Mouse (Mus musculus) liver, embryonic 13.5 days (tissue): ENCODE data around the gene Pno1. TPM values are rescaled to one million over a fixed set of nuclear protein-coding genes. Genes with fewer than 3 reads are reported as not detected.

Source experiments
- ATAC-seq: fragments of 200-750 bp; cut with Nextera tagmentation; 2 replicates; pipeline ENCODE4 v1.8.0; 2017; ENCODE audit warnings: low read depth, mild to moderate bottlenecking, moderate number of reproducible peaks, moderate library complexity
- DNase-seq: peaks from one replicate; pipeline ENCODE4 v3.0.0; 2022
- H3K27ac ChIP-seq: fragments of 300-500 bp; sonication (generic); 2 replicates; pipeline ENCODE4 v1.5.1; 2015; ENCODE audit warnings: moderate library complexity, mild to moderate bottlenecking, inconsistent platforms
- H3K27me3 ChIP-seq: fragments of 300-500 bp; sonication (generic); 2 replicates; pipeline ENCODE4 v1.6.1; 2015; ENCODE audit warnings: mild to moderate bottlenecking, inconsistent platforms
- H3K36me3 ChIP-seq: fragments of 300-500 bp; sonication (generic); 2 replicates; pipeline ENCODE4 v1.6.1; 2015; ENCODE audit warnings: mild to moderate bottlenecking, inconsistent platforms
- H3K4me1 ChIP-seq: fragments of 300-500 bp; sonication (generic); replicated peaks from 2 replicates; pipeline ENCODE4 v1.6.1; 2015; ENCODE audit warnings: inconsistent platforms
- H3K4me2 ChIP-seq: fragments of 300-500 bp; sonication (generic); 2 replicates; pipeline ENCODE4 v1.6.1; 2015; ENCODE audit warnings: inconsistent platforms, mild to moderate bottlenecking, moderate library complexity
- H3K4me3 ChIP-seq: fragments of 300-500 bp; sonication (generic); replicated peaks from 2 replicates; pipeline ENCODE4 v1.5.1; 2015; ENCODE audit warnings: mild to moderate bottlenecking, inconsistent platforms
- H3K9ac ChIP-seq: fragments of 300-500 bp; sonication (generic); 2 replicates; pipeline ENCODE4 v1.6.1; 2015; ENCODE audit warnings: mild to moderate bottlenecking, inconsistent platforms
- H3K9me3 ChIP-seq: fragments of 300-500 bp; sonication (generic); replicated peaks from 2 replicates; pipeline ENCODE4 v1.6.1; 2016; ENCODE audit warnings: inconsistent platforms
- WGBS: fragments of 180-500 bp; shearing (Covaris S2); methylation state at CpG from one replicate; pipeline ENCODE4 v1.1.7; 2015; ENCODE audit not compliant: insufficient replicate concordance; 5-methylcytosine and 5-hydroxymethylcytosine counted together
- polyA plus RNA-seq: library from polyadenylated mRNA; unstranded; fragments of >200 nt; fragmentation: Nextera tagmentation; extraction: Ambion mirVana; gene quantifications from 2 replicates; pipeline ENCODE4 v1.2.1, GENCODE M21; 2015

The Pno1 gene
- polyA plus RNA-seq, 1 experiment from 2014 or later: 68.0 TPM

DNA sequence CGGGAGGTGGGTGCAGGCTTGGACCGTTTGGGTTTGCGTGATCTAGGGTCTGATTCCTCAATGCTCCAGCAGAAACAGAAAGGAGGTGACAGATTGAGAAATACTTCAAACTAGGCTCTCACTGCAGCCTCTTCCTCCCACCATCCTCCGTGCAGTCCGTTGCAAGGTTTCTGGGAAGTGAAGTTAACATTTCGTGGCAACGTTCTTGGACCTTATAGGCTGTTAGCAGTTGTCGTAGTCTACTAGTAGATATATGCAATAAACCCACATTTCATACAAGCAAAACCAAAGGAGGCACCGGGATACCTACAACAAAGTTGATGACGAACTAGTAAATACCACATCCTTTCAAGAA is 750 bp upstream of the Pno1 start:
- H3K27me3 ChIP-seq: no peaks in the 10 kb centered on the region
- ATAC-seq (no peak), DNase-seq (no peak)
- H3K9me3 ChIP-seq: no peaks in the 10 kb centered on the region
- peak overlapping the region; percentile 62 for H3K27ac ChIP-seq
- under 1% methylated on average over 10 of the region's 10 CpGs for WGBS
- peak overlapping the region; percentile 87 for H3K4me2 ChIP-seq
- H3K4me3 ChIP-seq: peak overlapping the region; percentile 93
- H3K4me1 ChIP-seq: peaks cover 32% of the 10 kb centered on the region
- peaks cover 23% of the 10 kb centered on the region for H3K36me3 ChIP-seq
- peak overlapping the region; percentile 87 for H3K9ac ChIP-seq

- 80% methylated on average over 6 of the region's 6 CpGs for WGBS
- no peak for DNase-seq
- Histone ChIP-seq H3K9me3 (no peaks in the 10 kb centered on the region), H3K27me3 (no peaks in the 10 kb centered on the region), H3K4me1 (no peaks in the 10 kb centered on the region), H3K9ac (no peak overlapping the region), H3K4me2 (no peak overlapping the region), H3K4me3 (no peak overlapping the region), H3K27ac (no peak overlapping the region), H3K36me3 (peaks cover 51% of the 10 kb centered on the region)
- ATAC-seq: no peak
Observed at GRCm38 (mm10) chr11:17202481-17202880, 8.9 kb downstream of the Pno1 start.

GRCm38 (mm10) chr11:17200936-17201335 is 10.4 kb downstream of the Pno1 start:
- Histone ChIP-seq H3K36me3 (peaks cover 62% of the 10 kb centered on the region), H3K4me2 (no peak overlapping the region), H3K9me3 (no peaks in the 10 kb centered on the region), H3K4me3 (no peak overlapping the region), H3K9ac (no peak overlapping the region), H3K27ac (no peak overlapping the region), H3K27me3 (no peaks in the 10 kb centered on the region), H3K4me1 (no peaks in the 10 kb centered on the region)
- WGBS: 85% methylated on average over 4 of the region's 4 CpGs
- DNase-seq (no peak), ATAC-seq (no peak)

DNA sequence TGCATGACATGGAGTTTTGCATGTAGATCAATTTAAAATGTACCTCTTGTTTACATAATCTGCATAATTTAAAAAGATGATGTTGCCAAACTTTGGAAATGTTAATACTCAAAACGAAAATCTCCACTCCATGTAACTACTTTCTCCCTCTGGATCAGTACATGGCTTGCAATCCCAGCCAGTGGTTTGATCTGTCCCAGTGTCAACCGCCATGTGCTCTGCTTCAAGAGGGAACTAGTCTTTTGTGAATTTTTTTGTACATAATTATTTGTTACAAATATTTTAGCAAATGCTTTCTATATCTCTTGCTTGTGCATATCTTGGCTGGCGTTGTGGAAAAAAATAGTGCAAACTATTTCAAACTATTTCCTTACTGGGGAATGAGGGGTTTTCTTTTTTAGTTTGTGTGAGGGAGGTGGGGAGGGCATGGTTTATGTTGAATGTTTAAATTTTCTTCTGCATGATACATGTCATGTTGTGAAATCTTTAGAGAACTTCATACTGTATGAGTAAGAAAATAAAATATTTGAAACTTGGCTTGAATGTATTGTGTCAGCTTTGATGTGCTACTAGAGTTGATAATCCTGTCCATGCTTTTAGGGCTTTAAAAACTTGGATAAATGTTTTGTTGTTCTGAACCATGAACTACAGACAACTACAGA is 11.4 kb downstream of the Pno1 start:
- H3K9me3 ChIP-seq: no peaks in the 10 kb centered on the region
- H3K27ac ChIP-seq: no peak overlapping the region
- H3K4me3 ChIP-seq: no peak overlapping the region
- WGBS: 75% methylated on average over 3 of the region's 3 CpGs
- no peaks in the 10 kb centered on the region for H3K4me1 ChIP-seq
- peaks cover 65% of the 10 kb centered on the region for H3K36me3 ChIP-seq
- no peak overlapping the region for H3K4me2 ChIP-seq
- H3K9ac ChIP-seq: no peak overlapping the region
- no peaks in the 10 kb centered on the region for H3K27me3 ChIP-seq
- ATAC-seq (no peak), DNase-seq (no peak)

DNA sequence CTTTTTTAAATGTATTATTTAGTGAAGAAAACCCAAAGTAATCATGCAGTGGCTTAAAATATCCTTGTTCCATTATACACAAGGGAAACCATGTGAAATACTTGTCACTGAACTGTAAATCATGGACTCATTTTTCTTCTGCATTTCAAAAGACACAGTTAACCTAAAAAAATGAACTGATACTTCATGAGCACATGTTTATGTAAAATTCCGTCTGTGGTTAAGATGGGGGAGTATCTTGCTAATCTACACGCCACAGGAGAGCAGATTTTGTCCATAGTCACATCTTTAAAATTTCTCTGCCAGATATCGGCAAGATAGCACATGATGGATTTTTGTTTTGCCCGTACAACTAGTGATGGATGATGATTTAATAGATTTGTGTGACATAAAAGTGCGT is 12.2 kb downstream of the Pno1 start:
- DNase-seq (no peak), ATAC-seq (no peak)
- no peak overlapping the region for H3K4me3 ChIP-seq
- 73% methylated on average over 5 of the region's 5 CpGs for WGBS
- peaks cover 73% of the 10 kb centered on the region for H3K36me3 ChIP-seq
- H3K9me3 ChIP-seq: no peaks in the 10 kb centered on the region
- no peak overlapping the region for H3K4me2 ChIP-seq
- H3K27ac ChIP-seq: no peak overlapping the region
- no peak overlapping the region for H3K9ac ChIP-seq
- no peaks in the 10 kb centered on the region for H3K4me1 ChIP-seq
- no peaks in the 10 kb centered on the region for H3K27me3 ChIP-seq

- Histone ChIP-seq H3K9ac (no peak overlapping the region), H3K4me3 (no peak overlapping the region), H3K4me2 (no peak overlapping the region), H3K4me1 (no peaks in the 10 kb centered on the region), H3K27ac (no peak overlapping the region), H3K9me3 (no peaks in the 10 kb centered on the region), H3K27me3 (no peaks in the 10 kb centered on the region), H3K36me3 (peaks cover 32% of the 10 kb centered on the region)
- no peak for ATAC-seq
- WGBS: 74% methylated on average over 9 of the region's 9 CpGs
- DNase-seq: no peak
Observed at GRCm38 (mm10) chr11:17192151-17192844, 19.1 kb downstream of the Pno1 start.

DNA sequence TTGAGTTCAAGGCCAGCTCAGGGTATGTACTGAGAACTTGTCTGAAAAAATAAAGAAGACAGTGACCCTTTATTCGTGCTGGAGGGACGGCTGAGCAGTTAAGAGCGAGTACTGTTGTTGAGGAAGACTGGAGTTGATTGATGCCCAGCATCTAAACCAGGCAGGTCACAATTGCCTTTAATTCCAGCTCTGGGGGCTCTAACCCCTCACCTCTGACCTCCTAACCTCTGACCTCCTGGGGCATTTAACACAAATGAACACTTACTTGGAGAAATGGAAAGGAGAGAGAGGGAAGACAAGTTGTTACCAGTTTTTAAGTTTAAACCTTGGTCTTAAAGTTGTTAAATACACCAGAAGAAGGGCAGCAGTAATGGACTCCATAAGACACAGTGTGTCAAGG is 22.6 kb downstream of the Pno1 start:
- Histone ChIP-seq H3K4me3 (no peak overlapping the region), H3K27me3 (no peaks in the 10 kb centered on the region), H3K4me1 (0 out of 2 replicates have a peak, but pooled peaks cover 3% of the 10 kb centered on the region), H3K9me3 (no peaks in the 10 kb centered on the region), H3K9ac (no peak overlapping the region), H3K27ac (no peak overlapping the region), H3K36me3 (no peaks in the 10 kb centered on the region), H3K4me2 (no peak overlapping the region)
- ATAC-seq (no peak), DNase-seq (no peak)
- WGBS: 86% methylated on average over 3 of the region's 3 CpGs

GRCm38 (mm10) chr11:17187649-17188048 is 23.7 kb downstream of the Pno1 start:
- Histone ChIP-seq H3K4me3 (no peak overlapping the region), H3K27me3 (no peaks in the 10 kb centered on the region), H3K9me3 (no peaks in the 10 kb centered on the region), H3K36me3 (peaks cover under 1% of the 10 kb centered on the region; the same call in 1 of the 2 replicates), H3K9ac (no peak overlapping the region), H3K27ac (no peak overlapping the region), H3K4me2 (no peak overlapping the region), H3K4me1 (0 out of 2 replicates have a peak, but pooled peaks cover 3% of the 10 kb centered on the region)
- ATAC-seq: no peak
- WGBS: 66% methylated on average over 3 of the region's 3 CpGs
- DNase-seq: no peak

DNA sequence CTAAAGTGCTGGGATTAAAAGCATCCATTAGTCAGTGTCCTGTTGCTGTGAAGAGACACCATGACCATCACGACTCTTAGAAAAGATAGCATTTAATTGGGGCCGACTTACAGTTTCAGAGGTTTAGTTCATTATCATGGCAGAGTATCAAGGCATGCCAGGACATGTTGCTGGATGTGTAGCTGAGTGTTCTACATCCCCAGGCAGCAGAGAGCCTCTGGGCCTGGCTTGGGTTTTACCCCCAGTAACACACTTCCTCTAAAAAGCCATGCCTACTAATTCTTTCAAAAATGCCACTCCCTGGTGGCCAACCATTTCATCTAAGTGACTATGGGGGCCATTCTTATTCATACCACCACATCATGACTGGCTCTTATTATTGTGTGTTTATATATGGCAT is 28.2 kb downstream of the Pno1 start:
- Histone ChIP-seq H3K9me3 (no peaks in the 10 kb centered on the region), H3K4me2 (no peak overlapping the region), H3K27me3 (no peaks in the 10 kb centered on the region), H3K4me1 (peaks cover 10% of the 10 kb centered on the region), H3K36me3 (peaks cover 3% of the 10 kb centered on the region; the same call in 1 of the 2 replicates), H3K4me3 (no peak overlapping the region), H3K9ac (no peak overlapping the region), H3K27ac (no peak overlapping the region)
- DNase-seq (no peak), ATAC-seq (no peak)
- WGBS: 73% methylated on average over 2 of the region's 2 CpGs

DNA sequence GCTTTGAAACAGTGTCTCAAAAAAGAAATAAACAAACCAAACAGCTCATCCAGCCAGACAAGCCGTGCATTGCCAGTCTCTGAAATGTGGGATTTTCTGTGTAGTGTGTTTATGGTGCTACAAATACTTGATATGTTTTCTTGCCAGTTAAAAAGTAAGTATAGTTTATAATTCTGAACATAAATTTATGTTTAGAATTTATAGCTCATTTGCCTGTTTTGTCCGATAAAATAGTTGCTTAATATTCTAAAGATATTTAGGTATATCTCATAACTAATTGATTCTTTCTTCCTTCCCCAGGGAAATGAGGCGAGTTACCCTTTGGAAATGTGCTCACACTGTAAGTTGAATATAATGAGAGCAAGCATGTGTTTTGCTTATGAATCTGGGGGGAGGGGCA is 29.6 kb downstream of the Pno1 start, which contains the start of gene Wdr92:
Wdr92 (plus strand) TSS at position 301 of the 400 bp plus-strand sequence.
- H3K36me3 ChIP-seq: peaks cover 3% of the 10 kb centered on the region; the same call in 1 of the 2 replicates
- H3K4me3 ChIP-seq: no peak within 1 kb of the TSS
- no peak within 1 kb of the TSS for H3K4me2 ChIP-seq
- H3K4me1 ChIP-seq: peaks cover 10% of the 10 kb centered on the region
- 82% methylated on average over 3 of the region's 3 CpGs for WGBS
- ATAC-seq (no peak), DNase-seq (no peak)
- H3K9me3 ChIP-seq: no peaks in the 10 kb centered on the region
- H3K9ac ChIP-seq: no peak within 1 kb of the TSS
- no peaks in the 10 kb centered on the region for H3K27me3 ChIP-seq
- no peak within 1 kb of the TSS for H3K27ac ChIP-seq

DNA sequence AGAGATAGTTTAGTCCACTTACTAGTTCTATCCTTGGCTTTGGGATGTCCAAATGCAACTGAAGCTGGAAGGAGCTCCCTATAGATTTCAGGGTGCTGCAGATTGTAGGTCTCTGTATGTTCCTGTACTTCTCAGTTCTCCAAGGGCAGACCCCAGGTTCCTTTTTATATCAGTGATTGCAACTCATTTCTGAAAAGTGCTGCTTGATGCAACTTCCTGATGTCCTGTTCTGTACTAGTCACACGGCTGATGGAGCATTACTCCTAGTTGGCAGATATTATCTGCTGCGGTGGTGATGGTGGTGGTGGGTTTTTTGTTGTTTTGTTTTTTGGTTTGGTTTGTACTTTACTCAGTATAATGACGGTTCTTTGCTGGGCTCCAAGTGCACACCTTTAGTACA is 30.6 kb downstream of the Pno1 start:
- Histone ChIP-seq H3K4me2 (no peak overlapping the region), H3K9ac (no peak overlapping the region), H3K9me3 (no peaks in the 10 kb centered on the region), H3K27me3 (no peaks in the 10 kb centered on the region), H3K4me1 (peaks cover 10% of the 10 kb centered on the region), H3K27ac (no peak overlapping the region), H3K36me3 (peaks cover 3% of the 10 kb centered on the region; the same call in 1 of the 2 replicates), H3K4me3 (no peak overlapping the region)
- ATAC-seq (no peak), DNase-seq (no peak)
- WGBS: 47% methylated on average over 3 of the region's 3 CpGs

- H3K9me3 ChIP-seq: no peaks in the 10 kb centered on the region
- H3K4me1 ChIP-seq: peaks cover 11% of the 10 kb centered on the region
- no peak overlapping the region for H3K4me3 ChIP-seq
- H3K9ac ChIP-seq: no peak overlapping the region
- WGBS: 59% methylated on average over 1 of the region's 1 CpGs
- no peaks in the 10 kb centered on the region for H3K27me3 ChIP-seq
- no peak overlapping the region for H3K4me2 ChIP-seq
- ATAC-seq (no peak), DNase-seq (no peak)
- peaks cover 7% of the 10 kb centered on the region; the same call in 1 of the 2 replicates for H3K36me3 ChIP-seq
- H3K27ac ChIP-seq: no peak overlapping the region
Observed at GRCm38 (mm10) chr11:17176638-17177037, 34.7 kb downstream of the Pno1 start.
